Mouse (Mus musculus): ENCODE results near the gene S100pbp. TPM values are rescaled to one million over a fixed set of nuclear protein-coding genes. Genes with fewer than 3 reads are reported as not detected.
A peak's percentile ranks its signal among the peaks of the same experiment; 100 is the strongest.

Gene S100pbp
- polyA plus RNA-seq, 1 experiment from 2014 or later = 19.1 TPM

DNA sequence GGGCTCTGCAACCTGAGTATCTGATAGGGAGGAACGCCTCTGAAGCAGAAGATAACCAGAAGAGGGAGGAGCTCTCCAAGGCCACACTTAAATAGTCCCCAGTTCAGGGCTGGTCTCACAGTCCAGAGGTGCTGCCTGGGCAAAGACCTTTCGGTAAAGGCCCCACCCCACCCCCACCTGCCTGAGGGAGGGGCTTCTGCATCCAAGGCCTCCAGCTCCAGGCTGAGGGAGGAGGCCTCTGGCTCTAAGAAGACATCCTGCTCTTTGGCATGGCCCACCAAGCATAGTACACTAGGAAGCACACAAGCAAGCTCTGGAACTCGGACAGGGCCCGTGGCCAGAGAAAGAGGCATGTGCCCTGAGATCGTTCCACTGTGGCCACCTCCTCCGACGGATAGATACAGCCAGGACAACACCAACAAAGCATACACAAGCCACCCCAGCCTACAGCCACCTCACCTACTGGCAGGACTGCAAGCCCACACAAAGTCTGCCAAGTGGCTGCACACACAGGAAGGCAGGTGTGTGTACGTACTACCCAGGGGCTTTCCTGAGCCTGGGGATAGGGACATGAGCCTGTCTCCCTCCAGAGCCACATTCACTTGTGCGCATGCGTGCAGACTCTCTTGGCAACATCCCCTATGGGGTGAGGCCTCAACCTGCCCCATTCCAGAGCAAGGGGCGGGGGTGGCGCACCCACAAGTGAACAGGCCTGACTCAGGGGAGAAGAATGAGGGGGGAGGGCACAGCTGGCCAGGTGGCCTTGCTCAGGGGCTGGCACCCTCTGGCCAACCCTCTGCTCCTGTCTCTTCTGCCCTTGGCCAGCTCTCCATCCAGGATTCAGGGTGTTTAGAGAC, 42.3 kb upstream of the S100pbp start:
- Histone ChIP-seq H3K4me1 (ENCODE audit: control insufficient read depth, insufficient read depth, low read depth, low read length) (peaks cover 11% of the 10 kb centered on the region), H3K27ac (ENCODE audit: low read depth, low read length) (no peak overlapping the region), H3K27me3 (replicated peaks; ENCODE audit: control insufficient read depth, insufficient read depth, low read length) (peaks cover 2% of the 10 kb centered on the region; the same call in 1 of the 2 replicates), H3K9me3 (ENCODE audit: control insufficient read depth, low read length) (no peaks in the 10 kb centered on the region), H3K4me2 (ENCODE audit: low read length) (no peak overlapping the region), H3K36me3 (ENCODE audit: control insufficient read depth, insufficient read depth, low read length) (no peaks in the 10 kb centered on the region), H3K9ac (ENCODE audit: low read depth, low read length) (no peak overlapping the region), H3K4me3 (ENCODE audit: low read length) (no peak overlapping the region)
- WGBS = 74% methylated on average over 12 of the region's 12 CpGs
- ATAC-seq = no peak

DNA sequence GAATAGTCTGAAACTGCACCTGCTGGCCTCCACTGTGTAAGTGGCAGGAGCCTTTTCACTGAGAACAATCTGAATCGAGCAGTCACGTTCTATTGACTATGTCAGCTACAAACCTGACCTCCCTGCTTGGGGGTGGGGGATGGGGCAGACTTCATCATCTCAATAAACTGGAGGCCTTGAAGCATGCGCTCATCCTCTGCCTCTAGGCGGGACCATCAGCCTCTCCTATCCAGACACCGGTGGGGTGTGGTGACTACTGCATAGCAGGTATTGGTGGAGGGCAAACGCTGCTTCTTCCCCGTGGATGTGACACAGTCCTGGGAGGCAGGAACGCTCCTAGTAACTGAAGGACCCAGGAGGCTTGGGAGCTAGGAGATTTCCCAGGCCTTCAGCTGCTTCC, 41.4 kb upstream of the S100pbp start:
- Histone ChIP-seq H3K9me3 (ENCODE audit: control insufficient read depth, low read length) (no peaks in the 10 kb centered on the region), H3K36me3 (ENCODE audit: control insufficient read depth, insufficient read depth, low read length) (no peaks in the 10 kb centered on the region), H3K4me2 (ENCODE audit: low read length) (no peak overlapping the region), H3K27ac (ENCODE audit: low read depth, low read length) (no peak overlapping the region), H3K4me1 (ENCODE audit: control insufficient read depth, insufficient read depth, low read depth, low read length) (peaks cover 19% of the 10 kb centered on the region), H3K27me3 (replicated peaks; ENCODE audit: control insufficient read depth, insufficient read depth, low read length) (peaks cover 2% of the 10 kb centered on the region; the same call in 1 of the 2 replicates), H3K4me3 (ENCODE audit: low read length) (no peak overlapping the region), H3K9ac (ENCODE audit: low read depth, low read length) (no peak overlapping the region)
- ATAC-seq = no peak
- WGBS = 54% methylated on average over 8 of the region's 8 CpGs

DNA sequence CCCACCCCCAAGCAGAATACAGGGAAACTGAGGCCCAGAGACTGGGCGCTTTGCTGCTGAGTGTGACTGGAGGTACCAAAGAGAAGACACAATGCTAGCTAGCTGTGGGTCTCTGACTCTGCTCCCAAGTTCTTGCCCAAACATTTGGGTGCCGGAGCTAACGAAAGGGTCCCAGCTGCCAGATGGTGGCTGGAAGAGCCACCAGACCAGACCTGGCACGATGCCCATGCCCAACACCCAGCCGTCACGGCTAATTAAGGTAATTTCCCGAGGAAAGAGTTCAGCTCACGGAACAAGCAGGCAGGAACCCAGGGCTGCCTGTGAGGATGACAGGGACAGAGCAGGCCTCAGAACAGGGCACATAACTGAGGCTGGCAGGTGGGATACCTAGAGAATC, 38.5 kb upstream of the S100pbp start:
- peak overlapping the region; percentile 51 for H3K4me3 ChIP-seq (ENCODE audit: low read length)
- ATAC-seq = no peak
- peaks cover 2% of the 10 kb centered on the region for H3K27me3 ChIP-seq (replicated peaks; ENCODE audit: control insufficient read depth, insufficient read depth, low read length)
- peak overlapping the region; percentile 68 for H3K9ac ChIP-seq (ENCODE audit: low read depth, low read length)
- no peaks in the 10 kb centered on the region for H3K9me3 ChIP-seq (ENCODE audit: control insufficient read depth, low read length)
- peak overlapping the region; percentile 61 for H3K4me2 ChIP-seq (ENCODE audit: low read length)
- peaks cover 38% of the 10 kb centered on the region for H3K4me1 ChIP-seq (ENCODE audit: control insufficient read depth, insufficient read depth, low read depth, low read length)
- 15% methylated on average over 8 of the region's 8 CpGs for WGBS
- peak overlapping the region; percentile 79 for H3K27ac ChIP-seq (ENCODE audit: low read depth, low read length)
- 0 out of 2 replicates have a peak, but pooled peaks cover 3% of the 10 kb centered on the region for H3K36me3 ChIP-seq (ENCODE audit: control insufficient read depth, insufficient read depth, low read length)

DNA sequence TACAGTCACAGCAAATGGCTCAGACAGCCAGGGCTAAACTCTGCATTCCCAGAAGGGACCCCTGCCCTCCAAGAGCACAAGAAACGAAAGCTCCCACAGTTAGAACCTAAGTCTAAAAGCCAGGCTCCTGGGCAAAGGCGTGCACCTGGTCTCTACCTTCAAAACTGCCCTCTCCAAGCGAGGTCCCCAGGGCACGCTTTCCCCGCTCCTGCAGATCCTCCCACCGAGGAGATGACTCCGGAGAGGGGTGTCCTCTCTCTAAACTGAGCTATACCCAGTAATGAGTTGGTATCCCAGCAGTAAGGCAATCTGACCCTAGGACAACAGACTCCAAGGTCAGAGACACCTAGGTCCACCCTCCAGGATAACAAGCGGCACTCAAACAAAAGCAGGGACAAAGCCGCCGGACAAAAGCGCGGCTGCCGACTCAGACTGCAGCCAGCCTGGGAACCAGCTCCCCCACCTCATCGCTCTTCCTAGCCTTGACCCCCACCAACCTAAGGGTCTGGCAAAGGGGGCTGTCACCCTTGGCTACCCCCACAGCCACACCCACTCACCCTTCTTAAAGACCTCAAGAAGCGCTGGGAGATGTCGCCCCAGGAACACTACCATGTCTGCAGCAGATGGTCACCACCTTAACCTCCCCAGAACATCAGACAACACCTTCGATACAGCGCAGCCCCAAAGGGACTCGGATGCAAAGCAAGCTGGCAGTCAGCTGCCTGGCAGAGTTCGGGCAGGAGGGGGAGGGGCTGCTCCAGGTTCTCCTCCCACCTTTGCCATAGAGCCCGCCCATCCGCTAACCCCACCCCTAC, 37.9 kb upstream of the S100pbp start:
- H3K4me2 ChIP-seq (ENCODE audit: low read length) = peak overlapping the region; percentile 61
- ATAC-seq = peak; percentile 43
- H3K9ac ChIP-seq (ENCODE audit: low read depth, low read length) = peak overlapping the region; percentile 68
- H3K4me1 ChIP-seq (ENCODE audit: control insufficient read depth, insufficient read depth, low read depth, low read length) = peaks cover 38% of the 10 kb centered on the region
- peaks cover 2% of the 10 kb centered on the region for H3K27me3 ChIP-seq (replicated peaks; ENCODE audit: control insufficient read depth, insufficient read depth, low read length)
- 7% methylated on average over 22 of the region's 22 CpGs for WGBS
- H3K36me3 ChIP-seq (ENCODE audit: control insufficient read depth, insufficient read depth, low read length) = 0 out of 2 replicates have a peak, but pooled peaks cover 5% of the 10 kb centered on the region
- H3K27ac ChIP-seq (ENCODE audit: low read depth, low read length) = peak overlapping the region; percentile 79
- no peaks in the 10 kb centered on the region for H3K9me3 ChIP-seq (ENCODE audit: control insufficient read depth, low read length)
- peak overlapping the region; percentile 51 for H3K4me3 ChIP-seq (ENCODE audit: low read length)

DNA sequence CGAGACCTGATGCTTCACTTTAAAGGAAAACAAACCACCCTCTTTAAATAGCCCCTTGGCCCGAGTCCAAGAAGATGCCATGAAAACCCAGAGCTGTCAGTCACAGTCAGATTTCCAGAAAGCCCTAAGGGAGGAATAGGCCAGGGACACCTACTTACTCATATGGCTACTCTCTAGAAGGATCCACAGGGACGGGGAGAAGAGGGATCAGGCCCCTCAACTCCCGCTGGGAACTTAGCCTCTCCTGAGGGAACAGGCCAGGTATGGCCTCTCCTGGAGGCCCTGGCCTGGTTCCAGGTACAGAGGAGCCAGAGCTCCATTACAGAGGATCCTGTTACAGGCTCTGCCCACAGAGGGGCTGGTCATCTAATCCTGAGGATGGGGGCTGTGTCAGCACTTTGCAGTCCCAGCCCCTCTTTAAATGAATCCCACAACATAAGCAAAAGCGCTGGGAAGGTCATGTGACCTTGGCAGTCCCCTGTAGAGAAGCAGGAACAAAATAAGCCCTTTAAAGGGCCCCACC, 37.0 kb upstream of the S100pbp start:
- Histone ChIP-seq H3K4me3 (ENCODE audit: low read length) (peak overlapping the region; percentile 51), H3K27ac (ENCODE audit: low read depth, low read length) (no peak overlapping the region; the same call in 1 of the 2 replicates), H3K4me2 (ENCODE audit: low read length) (peak overlapping the region; percentile 61), H3K4me1 (ENCODE audit: control insufficient read depth, insufficient read depth, low read depth, low read length) (peaks cover 38% of the 10 kb centered on the region), H3K27me3 (replicated peaks; ENCODE audit: control insufficient read depth, insufficient read depth, low read length) (no peaks in the 10 kb centered on the region; the same call in 1 of the 2 replicates), H3K36me3 (ENCODE audit: control insufficient read depth, insufficient read depth, low read length) (peaks cover 7% of the 10 kb centered on the region; the same call in 1 of the 2 replicates), H3K9ac (ENCODE audit: low read depth, low read length) (peak overlapping the region; percentile 68), H3K9me3 (ENCODE audit: control insufficient read depth, low read length) (no peaks in the 10 kb centered on the region)
- 0 out of 2 replicates have a peak, but pooled peaks have one; percentile 10 for ATAC-seq
- 21% methylated on average over 5 of the region's 5 CpGs for WGBS

DNA sequence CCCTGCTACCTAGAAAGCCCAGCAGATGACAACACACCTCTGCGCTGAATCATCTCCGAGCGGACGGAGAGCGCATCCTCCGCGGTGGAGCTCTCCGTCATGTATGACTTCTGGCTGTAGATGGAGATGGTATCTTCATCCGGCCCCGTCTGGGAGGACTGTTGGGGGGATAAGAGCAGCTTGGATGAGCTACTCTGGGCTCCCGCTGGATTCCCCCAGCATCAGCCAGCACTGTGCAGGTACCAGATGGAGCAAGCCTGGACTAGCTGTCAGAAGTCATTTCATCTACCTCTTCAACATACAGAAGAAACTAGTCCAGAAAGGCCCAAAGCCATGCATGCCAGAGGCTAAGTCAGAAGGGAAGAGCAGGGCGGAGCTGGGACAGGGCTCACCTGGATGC, 35.8 kb upstream of the S100pbp start:
- no peak overlapping the region; the same call in 1 of the 2 replicates for H3K9ac ChIP-seq (ENCODE audit: low read depth, low read length)
- H3K36me3 ChIP-seq (ENCODE audit: control insufficient read depth, insufficient read depth, low read length) = peaks cover 12% of the 10 kb centered on the region
- H3K9me3 ChIP-seq (ENCODE audit: control insufficient read depth, low read length) = no peaks in the 10 kb centered on the region
- 96% methylated on average over 12 of the region's 12 CpGs for WGBS
- H3K4me2 ChIP-seq (ENCODE audit: low read length) = peak overlapping the region; percentile 61
- ATAC-seq = no peak
- H3K4me3 ChIP-seq (ENCODE audit: low read length) = no peak overlapping the region
- H3K27ac ChIP-seq (ENCODE audit: low read depth, low read length) = no peak overlapping the region
- peaks cover 38% of the 10 kb centered on the region for H3K4me1 ChIP-seq (ENCODE audit: control insufficient read depth, insufficient read depth, low read depth, low read length)
- no peaks in the 10 kb centered on the region; the same call in 1 of the 2 replicates for H3K27me3 ChIP-seq (replicated peaks; ENCODE audit: control insufficient read depth, insufficient read depth, low read length)

DNA sequence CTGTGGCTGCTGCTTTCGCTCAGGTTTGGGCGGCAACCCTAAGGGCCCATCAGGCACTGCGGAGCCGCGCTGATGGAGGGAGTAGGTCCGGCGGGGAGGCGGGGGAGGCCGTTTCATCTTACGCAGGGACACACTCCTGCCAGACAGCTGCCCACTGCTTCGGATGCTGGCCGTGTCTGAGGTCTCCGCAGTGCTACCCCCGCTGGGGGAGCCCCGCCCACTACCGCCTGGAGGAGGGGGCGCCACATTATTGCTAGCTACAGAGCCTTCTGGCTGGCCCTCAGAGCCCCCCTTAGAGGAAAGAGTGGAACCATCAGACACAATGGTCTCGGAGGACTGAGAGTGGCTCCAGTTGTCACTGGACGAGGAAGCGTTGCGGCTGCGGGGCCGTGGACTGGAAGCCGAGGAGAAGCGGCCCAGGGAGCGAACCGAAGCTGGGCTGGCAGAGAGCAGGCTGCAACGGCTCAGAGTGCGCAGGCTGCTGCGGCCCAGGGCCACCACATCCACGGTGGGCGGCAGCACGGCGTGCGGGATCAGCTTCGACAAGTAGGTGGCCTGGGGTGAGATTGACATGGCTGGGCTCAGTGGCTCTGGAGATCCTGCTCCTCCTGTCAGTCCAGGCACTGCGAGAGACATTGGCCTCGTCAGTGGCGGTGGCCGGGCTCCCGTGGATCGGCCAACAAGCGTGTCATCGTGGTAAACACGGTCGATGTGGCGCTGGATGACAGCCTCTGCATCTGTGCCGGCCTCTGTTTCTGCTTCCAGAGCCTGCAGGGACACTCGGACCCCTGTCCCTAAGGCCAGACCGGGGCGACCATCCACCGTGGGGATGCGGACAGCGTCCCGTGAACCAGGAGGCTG, 34.1 kb upstream of the S100pbp start:
- H3K27me3 ChIP-seq (replicated peaks; ENCODE audit: control insufficient read depth, insufficient read depth, low read length) = no peaks in the 10 kb centered on the region; the same call in 1 of the 2 replicates
- H3K4me3 ChIP-seq (ENCODE audit: low read length) = peak overlapping the region; percentile 4
- peaks cover 38% of the 10 kb centered on the region for H3K4me1 ChIP-seq (ENCODE audit: control insufficient read depth, insufficient read depth, low read depth, low read length)
- peak overlapping the region; percentile 45 for H3K4me2 ChIP-seq (ENCODE audit: low read length)
- H3K36me3 ChIP-seq (ENCODE audit: control insufficient read depth, insufficient read depth, low read length) = peaks cover 20% of the 10 kb centered on the region
- H3K27ac ChIP-seq (ENCODE audit: low read depth, low read length) = peak overlapping the region; percentile 24; the same call in 1 of the 2 replicates
- ATAC-seq = 0 out of 2 replicates have a peak, but pooled peaks have one; percentile 5
- no peaks in the 10 kb centered on the region for H3K9me3 ChIP-seq (ENCODE audit: control insufficient read depth, low read length)
- peak overlapping the region; percentile 57 for H3K9ac ChIP-seq (ENCODE audit: low read depth, low read length)
- WGBS = 22% methylated on average over 49 of the region's 55 CpGs
